Mouse (Mus musculus) small intestine, adult 2 months (tissue): Measurements from ENCODE around the gene Pkd1. TPM values are rescaled to one million over a fixed set of nuclear protein-coding genes. Genes with fewer than 3 reads are reported as not detected.

ENCODE experiments used
- H3K27ac ChIP-seq: fragments of 200-500 bp; 2 replicates; pipeline ENCODE4 v1.5.1; 2012; ENCODE audit warnings: low read depth, low read length, control low read depth, inconsistent platforms; ENCODE audit not compliant: insufficient read depth
- H3K27me3 ChIP-seq: fragments of 200-500 bp; 2 replicates; pipeline ENCODE4 v1.6.1; 2012; ENCODE audit warnings: mild to moderate bottlenecking, moderate library complexity, low read length, inconsistent platforms; ENCODE audit not compliant: control insufficient read depth, insufficient read depth
- H3K36me3 ChIP-seq: fragments of 200-500 bp; 2 replicates; pipeline ENCODE4 v1.6.1; 2012; ENCODE audit warnings: mild to moderate bottlenecking, low read length, control low read depth, inconsistent platforms; ENCODE audit not compliant: control insufficient read depth, insufficient read depth
- H3K4me1 ChIP-seq: fragments of 200-500 bp; 2 replicates; pipeline ENCODE4 v1.6.1; 2012; ENCODE audit warnings: low read length, inconsistent platforms, mixed read lengths; ENCODE audit not compliant: control insufficient read depth, insufficient read depth, insufficient read length
- H3K4me3 ChIP-seq: fragments of 200-500 bp; 2 replicates; pipeline ENCODE4 v1.5.1; 2012; ENCODE audit warnings: low read depth, mild to moderate bottlenecking, control low read depth, inconsistent platforms, low read length, moderate library complexity
- CTCF ChIP-seq: fragments of 200-500 bp; IDR thresholded peaks from 2 replicates; pipeline ENCODE4 v1.5.1; 2012; ENCODE audit warnings: low read depth, mild to moderate bottlenecking, control low read depth, inconsistent platforms, low read length, moderate library complexity, mixed read lengths; ENCODE audit not compliant: insufficient replicate concordance, insufficient read length; ENCODE audit errors: extremely low read depth
- POLR2A ChIP-seq: fragments of 200-500 bp; IDR thresholded peaks from 2 replicates; pipeline ENCODE4 v1.6.1; 2012; ENCODE audit warnings: low read depth, mild to moderate bottlenecking, control low read depth, inconsistent platforms, low read length, moderate library complexity
- WGBS: fragments of 180-500 bp; shearing (Covaris S2); methylation state at CpG from one replicate; pipeline ENCODE4 v1.1.7; 2018; 5-methylcytosine and 5-hydroxymethylcytosine counted together
- polyA plus RNA-seq: library from polyadenylated mRNA; depleted of rRNA; stranded (reverse); fragments of >200 nt; gene quantifications from 2 replicates; pipeline ENCODE4 v1.2.3, GENCODE M21; 2012

Pkd1 gene
- polyA plus RNA-seq, 1 experiment = 31.9 TPM

GRCm38 (mm10) chr17:24639571-24639988 is 89.9 kb downstream of the Pkd1 start:
- Histone ChIP-seq H3K27me3 (no peaks in the 10 kb centered on the region), H3K27ac (peak overlapping the region; percentile 58), H3K4me3 (no peak overlapping the region), H3K4me1 (peaks cover 3% of the 10 kb centered on the region; the same call in 1 of the 2 replicates), H3K36me3 (0 out of 2 replicates have a peak, but pooled peaks cover 1% of the 10 kb centered on the region)
- TF ChIP-seq CTCF (no peak), POLR2A (no peak)
- 79% methylated on average over 5 of the region's 5 CpGs for WGBS

- Histone ChIP-seq H3K4me3 (no peak overlapping the region), H3K27me3 (no peaks in the 10 kb centered on the region), H3K4me1 (peaks cover 3% of the 10 kb centered on the region; the same call in 1 of the 2 replicates), H3K36me3 (0 out of 2 replicates have a peak, but pooled peaks cover 1% of the 10 kb centered on the region), H3K27ac (no peak overlapping the region)
- no peak for TF ChIP-seq POLR2A
- no peak for TF ChIP-seq CTCF
- 83% methylated on average over 7 of the region's 7 CpGs for WGBS
Observed at GRCm38 (mm10) chr17:24640119-24640518, 90.5 kb downstream of the Pkd1 start.

GRCm38 (mm10) chr17:24640581-24640980 is 90.9 kb downstream of the Pkd1 start:
- no peak overlapping the region for H3K4me3 ChIP-seq
- 94% methylated on average over 15 of the region's 15 CpGs for WGBS
- H3K36me3 ChIP-seq = 0 out of 2 replicates have a peak, but pooled peaks cover 1% of the 10 kb centered on the region
- peaks cover 5% of the 10 kb centered on the region; the same call in 1 of the 2 replicates for H3K4me1 ChIP-seq
- no peaks in the 10 kb centered on the region for H3K27me3 ChIP-seq
- TF ChIP-seq CTCF = no peak
- no peak for TF ChIP-seq POLR2A
- no peak overlapping the region for H3K27ac ChIP-seq

DNA sequence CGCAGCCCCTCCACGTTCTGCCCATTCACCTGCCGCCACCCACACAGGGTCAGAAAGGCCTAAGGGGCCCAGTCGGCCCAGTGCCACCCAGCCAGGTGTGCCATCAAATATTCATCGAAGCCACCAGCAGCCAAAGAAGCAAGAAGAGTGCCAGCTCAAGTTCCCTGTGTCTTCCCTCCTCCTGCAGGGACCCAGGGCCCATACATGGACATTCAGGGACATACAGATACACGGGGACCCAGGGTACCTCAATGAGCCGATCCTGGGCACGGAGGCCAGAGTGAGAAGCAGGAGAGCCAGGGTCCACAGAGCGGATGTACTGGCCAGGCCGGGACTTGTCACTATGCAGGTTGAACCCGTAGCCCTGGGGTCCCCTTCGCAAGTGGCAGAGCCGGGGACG is 92.3 kb downstream of the Pkd1 start:
- H3K36me3 ChIP-seq = 0 out of 2 replicates have a peak, but pooled peaks cover 1% of the 10 kb centered on the region
- H3K4me1 ChIP-seq = peaks cover 5% of the 10 kb centered on the region; the same call in 1 of the 2 replicates
- WGBS = 89% methylated on average over 14 of the region's 14 CpGs
- no peaks in the 10 kb centered on the region for H3K27me3 ChIP-seq
- TF ChIP-seq CTCF (no peak), POLR2A (no peak)
- H3K4me3 ChIP-seq = no peak overlapping the region
- no peak overlapping the region for H3K27ac ChIP-seq

- H3K27ac ChIP-seq = 0 out of 2 replicates have a peak overlapping the region, but pooled peaks have one; percentile 85
- no peaks in the 10 kb centered on the region for H3K27me3 ChIP-seq
- TF ChIP-seq POLR2A (no peak), CTCF (no peak)
- peak overlapping the region; percentile 5 for H3K4me3 ChIP-seq
- 76% methylated on average over 6 of the region's 6 CpGs for WGBS
- peaks cover 5% of the 10 kb centered on the region; the same call in 1 of the 2 replicates for H3K4me1 ChIP-seq
- 0 out of 2 replicates have a peak, but pooled peaks cover 1% of the 10 kb centered on the region for H3K36me3 ChIP-seq
Observed at GRCm38 (mm10) chr17:24642791-24643343, 93.2 kb downstream of the Pkd1 start.

- TF ChIP-seq POLR2A (no peak), CTCF (no peak)
- Histone ChIP-seq H3K4me1 (peaks cover 2% of the 10 kb centered on the region; the same call in 1 of the 2 replicates), H3K27ac (peak overlapping the region; percentile 85), H3K36me3 (0 out of 2 replicates have a peak, but pooled peaks cover 1% of the 10 kb centered on the region), H3K27me3 (no peaks in the 10 kb centered on the region), H3K4me3 (peak overlapping the region; percentile 33)
- 57% methylated on average over 7 of the region's 7 CpGs for WGBS
Observed at GRCm38 (mm10) chr17:24644030-24644715, 94.5 kb downstream of the Pkd1 start.
